Mouse (Mus musculus): Measurements from ENCODE around the gene Ttll12. TPM values are rescaled to one million over a fixed set of nuclear protein-coding genes. Genes with fewer than 3 reads are reported as not detected.

The Ttll12 gene
- polyA plus RNA-seq (2015; fragmentation: Nextera tagmentation; extraction: Ambion mirVana), result 17.1 and 22.6 TPM in 2 replicates

DNA sequence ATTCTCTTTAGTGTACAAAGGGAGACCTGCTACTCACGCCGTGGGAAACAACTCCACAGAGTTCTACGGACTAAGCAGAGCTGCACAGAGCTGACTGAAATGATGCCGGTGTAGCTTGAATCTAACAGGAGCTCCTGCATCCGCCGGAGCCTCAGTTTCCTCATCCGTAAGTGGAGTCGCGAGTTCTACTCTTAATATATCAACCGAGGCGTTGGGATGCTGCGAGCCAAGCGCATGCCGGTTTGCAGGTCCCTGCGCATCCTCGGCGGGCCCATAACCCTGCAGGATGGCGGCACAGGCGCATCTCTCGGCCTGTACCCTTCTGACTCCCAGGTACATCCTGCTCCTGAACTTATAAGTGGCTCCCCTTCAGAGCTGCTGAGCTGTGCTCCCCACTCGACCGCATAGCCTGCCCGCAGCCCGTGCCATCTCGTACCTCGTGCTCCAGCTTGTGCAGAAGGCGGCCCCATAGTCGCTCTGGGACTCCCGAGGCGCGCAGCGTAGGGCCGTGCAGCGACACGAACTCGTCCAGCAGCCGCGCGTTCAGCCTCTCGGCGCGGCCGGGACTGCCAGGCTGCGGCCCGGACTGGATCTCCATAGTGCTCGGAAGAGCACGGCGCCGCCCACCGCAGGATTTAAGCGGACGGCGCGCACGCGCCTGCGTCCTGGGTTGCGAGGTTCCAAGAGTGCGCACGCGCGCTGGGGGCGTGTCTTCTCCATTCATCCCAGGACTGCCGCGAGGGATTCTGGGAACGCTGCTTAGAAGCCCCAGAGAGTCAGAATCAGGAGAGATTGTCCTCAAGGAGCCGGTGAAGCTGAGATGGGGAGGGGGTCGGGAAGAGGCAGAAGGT lies at the start of gene Ttll12:
Gene Ttll12 (minus strand): TSS at position 645 of the 851 bp plus-strand sequence.

GRCm38 (mm10) chr15:83563327-83563856 lies 31.6 kb downstream of the Ttll12 start, which contains the start of the genes Tspo and Mcat:
Gene Tspo (plus strand): TSS chr15:83563592.
Gene Mcat (minus strand): TSS chr15:83563787.

DNA sequence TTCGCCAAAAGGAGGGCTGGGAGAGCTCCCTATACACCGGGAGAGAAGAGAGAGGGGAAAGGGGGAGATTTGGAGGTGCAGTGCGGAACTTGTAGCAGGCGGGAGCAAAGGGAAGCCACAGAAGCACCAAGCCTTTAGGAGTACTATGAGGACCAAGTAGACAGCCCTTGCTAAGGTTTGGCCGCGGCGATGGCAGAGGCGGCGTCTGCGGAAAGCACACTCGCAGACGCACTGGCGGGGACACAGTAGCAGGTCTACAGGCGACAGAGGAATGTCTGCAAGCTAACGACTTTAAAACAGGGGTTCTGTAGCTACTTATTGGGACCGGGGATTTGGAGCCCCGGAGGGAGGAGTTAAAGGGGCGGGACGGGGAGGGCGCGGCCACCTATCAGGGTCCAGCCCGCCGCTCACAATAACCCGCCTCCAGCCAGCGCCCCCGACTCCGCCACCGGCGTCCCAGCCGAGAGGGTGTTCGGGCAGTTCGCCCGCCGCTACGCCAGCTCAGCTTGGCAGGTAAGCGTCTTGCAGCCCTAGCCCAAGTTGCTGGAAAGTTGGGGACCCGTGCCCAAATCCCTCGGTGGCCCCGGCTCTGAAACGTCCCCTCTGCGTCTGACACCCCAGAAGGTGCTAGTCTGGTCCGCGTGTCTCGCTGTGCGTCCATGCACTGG lies 68.4 kb downstream of the Ttll12 start, which contains the start of gene Bik:
Gene Bik (plus strand): TSS at position 439 of the 668 bp plus-strand sequence.

Other genes with a start within 250 kb of the Ttll12 start
- gene Arfgap3, start 244.9 kb downstream of the Ttll12 start, polyA plus RNA-seq (2015; fragmentation: Nextera tagmentation; extraction: Ambion mirVana), result 38.9 and 53.5 TPM in 2 replicates
- 32.0 and 50.9 TPM in 2 replicates for gene Pacsin2, start 130.6 kb downstream of the Ttll12 start, polyA plus RNA-seq (2015; fragmentation: Nextera tagmentation; extraction: Ambion mirVana)
- gene Ttll1, start 84.3 kb downstream of the Ttll12 start, polyA plus RNA-seq (2015; fragmentation: Nextera tagmentation; extraction: Ambion mirVana), result 20.5 and 26.8 TPM in 2 replicates
- gene Bik, start 68.3 kb downstream of the Ttll12 start, polyA plus RNA-seq (2015; fragmentation: Nextera tagmentation; extraction: Ambion mirVana), result 11.2 and 13.7 TPM in 2 replicates
- 876 and 914 TPM in 2 replicates for gene Tspo, start 31.6 kb downstream of the Ttll12 start, polyA plus RNA-seq (2015; fragmentation: Nextera tagmentation; extraction: Ambion mirVana)
- gene Mcat, start 31.4 kb downstream of the Ttll12 start, polyA plus RNA-seq (2015; fragmentation: Nextera tagmentation; extraction: Ambion mirVana), result 50.0 and 52.9 TPM in 2 replicates
- gene Scube1, start 129.9 kb upstream of the Ttll12 start, polyA plus RNA-seq (2015; fragmentation: Nextera tagmentation; extraction: Ambion mirVana), result 4.6 and 4.8 TPM in 2 replicates
- gene Mpped1, start 184.3 kb upstream of the Ttll12 start, polyA plus RNA-seq (2015; fragmentation: Nextera tagmentation; extraction: Ambion mirVana), result 0.61 and 1.2 TPM in 2 replicates

All from adrenal gland, postnatal 0 days (tissue).